Mouse (Mus musculus) hindbrain, embryonic 15.5 days (tissue): ENCODE measurements at regions not wholly inside any gene's neighbourhood (a gene's known extent, or its start where the extent isn't known, plus 50 kb on each side); places are given as distances from the start of the nearest gene placed in this dataset.

Experiments used
- ATAC-seq: fragments of 200-750 bp; cut with Nextera tagmentation; 2 replicates; pipeline ENCODE4 v1.8.0; 2017; ENCODE audit warnings: low read depth, moderate number of reproducible peaks, moderate TSS enrichment; ENCODE audit not compliant: low FRiP score
- H3K27ac ChIP-seq: fragments of 300-500 bp; sonication (generic); replicated peaks from 2 replicates; pipeline ENCODE4 v1.5.1; 2015; ENCODE audit warnings: mild to moderate bottlenecking, inconsistent platforms
- H3K27me3 ChIP-seq: fragments of 300-500 bp; sonication (generic); 2 replicates; pipeline ENCODE4 v1.6.1; 2015; ENCODE audit warnings: control low read depth, inconsistent platforms
- H3K36me3 ChIP-seq: fragments of 300-500 bp; sonication (generic); 2 replicates; pipeline ENCODE4 v1.6.1; 2015; ENCODE audit warnings: control low read depth, inconsistent platforms
- H3K4me1 ChIP-seq: fragments of 300-500 bp; sonication (generic); replicated peaks from 2 replicates; pipeline ENCODE4 v1.6.1; 2015; ENCODE audit warnings: control low read depth, inconsistent platforms
- H3K4me2 ChIP-seq: fragments of 300-500 bp; sonication (generic); 2 replicates; pipeline ENCODE4 v1.6.1; 2015; ENCODE audit warnings: moderate library complexity, mild to moderate bottlenecking, inconsistent platforms
- H3K4me3 ChIP-seq: fragments of 300-500 bp; sonication (generic); 2 replicates; pipeline ENCODE4 v1.5.1; 2015; ENCODE audit warnings: mild to moderate bottlenecking, inconsistent platforms
- H3K9ac ChIP-seq: fragments of 300-500 bp; sonication (generic); 2 replicates; pipeline ENCODE4 v1.6.1; 2015; ENCODE audit warnings: inconsistent platforms
- H3K9me3 ChIP-seq: fragments of 300-500 bp; sonication (generic); 2 replicates; pipeline ENCODE4 v1.6.1; 2016; ENCODE audit warnings: control low read depth, inconsistent platforms
- WGBS: fragments of 180-500 bp; shearing (Covaris S2); methylation state at CpG from one replicate; pipeline ENCODE4 v1.1.7; 2015; 5-methylcytosine and 5-hydroxymethylcytosine counted together

DNA sequence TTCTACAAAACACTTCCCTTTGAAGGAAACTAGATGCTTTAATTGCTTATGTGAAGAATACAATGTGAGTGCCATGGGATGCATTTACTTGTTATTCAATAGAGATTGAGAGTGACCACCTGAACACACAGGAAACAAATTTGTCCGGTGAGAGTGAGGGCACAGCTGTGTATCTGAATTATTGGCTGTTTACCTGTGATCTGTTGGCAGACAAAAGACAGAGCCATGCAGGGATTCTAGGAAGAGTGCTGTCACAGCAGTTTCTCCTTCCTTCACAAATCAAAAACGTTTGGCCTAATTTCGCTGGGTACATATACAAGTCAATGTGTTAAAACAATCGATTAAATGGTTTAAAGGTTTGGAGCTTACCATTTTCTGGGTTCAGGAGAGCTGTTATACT is 202.9 kb upstream of the Tyrp1 start:
- no peak for ATAC-seq
- Histone ChIP-seq H3K4me2 (no peak overlapping the region), H3K9me3 (no peaks in the 10 kb centered on the region), H3K27ac (no peak overlapping the region), H3K36me3 (no peaks in the 10 kb centered on the region), H3K4me3 (no peak overlapping the region), H3K27me3 (no peaks in the 10 kb centered on the region), H3K4me1 (no peaks in the 10 kb centered on the region), H3K9ac (no peak overlapping the region)
- WGBS: 80% methylated on average over 4 of the region's 4 CpGs

DNA sequence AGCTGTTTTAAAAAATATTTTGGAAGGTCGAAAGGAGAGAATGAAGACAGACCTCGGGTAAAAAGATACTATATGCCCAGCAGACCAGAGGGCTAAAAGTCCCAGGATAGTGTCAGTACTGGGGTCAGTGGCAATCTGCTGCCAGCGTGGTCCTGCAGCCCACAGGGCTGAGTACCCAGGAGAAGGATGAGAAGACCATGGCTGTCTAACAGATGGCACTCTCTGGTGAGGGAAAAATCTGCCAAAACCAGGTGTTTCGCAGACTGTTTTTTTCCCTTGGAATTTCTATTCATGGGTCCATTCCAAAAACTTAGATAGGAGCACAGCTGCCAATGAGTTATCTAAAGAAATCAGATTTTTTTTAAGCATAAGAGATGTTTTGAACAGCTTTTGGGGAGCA is 202.5 kb upstream of the Tyrp1 start:
- no peaks in the 10 kb centered on the region for H3K36me3 ChIP-seq
- H3K27me3 ChIP-seq: no peaks in the 10 kb centered on the region
- ATAC-seq: no peak
- H3K4me1 ChIP-seq: no peaks in the 10 kb centered on the region
- H3K4me3 ChIP-seq: no peak overlapping the region
- H3K27ac ChIP-seq: no peak overlapping the region
- WGBS: 76% methylated on average over 4 of the region's 4 CpGs
- no peaks in the 10 kb centered on the region for H3K9me3 ChIP-seq
- H3K4me2 ChIP-seq: no peak overlapping the region
- H3K9ac ChIP-seq: no peak overlapping the region

GRCm38 (mm10) chr4:80638381-80638780 is 195.5 kb upstream of the Tyrp1 start:
- Histone ChIP-seq H3K4me2 (no peak overlapping the region), H3K27me3 (no peaks in the 10 kb centered on the region), H3K36me3 (no peaks in the 10 kb centered on the region), H3K9ac (no peak overlapping the region), H3K27ac (no peak overlapping the region), H3K4me1 (no peaks in the 10 kb centered on the region), H3K4me3 (no peak overlapping the region), H3K9me3 (no peaks in the 10 kb centered on the region)
- ATAC-seq: no peak
